28 mouse cellular contexts compared by ENCODE assay signal in the genomic region with DNA sequence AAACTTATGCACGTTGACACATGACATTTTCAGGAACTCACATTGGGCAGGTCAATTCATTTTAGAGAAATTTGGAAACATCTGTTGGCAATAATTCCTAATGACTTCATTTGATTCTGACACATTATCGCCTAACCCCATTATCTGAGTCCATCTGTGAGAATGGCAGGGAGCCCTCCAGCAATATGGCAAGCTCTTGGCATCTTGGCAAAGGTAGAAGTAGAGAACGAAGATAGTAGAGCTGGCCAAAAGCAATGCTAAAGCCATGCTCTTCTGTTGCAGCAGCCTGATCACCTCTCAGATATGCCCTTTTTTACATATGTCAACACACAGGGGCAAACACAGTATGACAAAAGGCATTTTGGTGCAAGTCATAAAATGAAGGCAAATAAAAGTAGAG.
DNase-seq lines count a peak whose midpoint lies in the region; ATAC-seq and TF ChIP-seq lines count a peak whose summit lies in the region.
"Had no signal": no experiment of that assay in that cellular context is flagged by ENCODE, and none has a peak within 500 bp of the region (broad histone marks: within the 10 kb centered on the region; RNA-seq: fewer than 3 reads in every experiment).

No protein-coding gene starts in this region.

- no peak for TF ChIP-seq CTCF in midbrain, postnatal 0 days (IDR thresholded peaks at IDR 0.05)

- H3K9me3 ChIP-seq in forebrain, embryonic 15.5 days = no peaks in the 10 kb centered on the region
- no peaks in the 10 kb centered on the region for H3K9me3 ChIP-seq in forebrain, embryonic 11.5 days (ENCODE audit: control insufficient read depth, low read length)
- H3K9me3 ChIP-seq in midbrain, postnatal 0 days (ENCODE audit: low read length) = no peaks in the 10 kb centered on the region
- no peaks in the 10 kb centered on the region for H3K9me3 ChIP-seq in midbrain, embryonic 13.5 days
- H3K9me3 ChIP-seq: heart, embryonic 12.5 days; kidney, embryonic 15.5 days; limb, embryonic 13.5 days; lung, embryonic 15.5 days; midbrain, embryonic 10.5 days; neural tube, embryonic 13.5 days had no signal

- no peaks in the 10 kb centered on the region for H3K27me3 ChIP-seq in forebrain, embryonic 15.5 days
- H3K27me3 ChIP-seq in forebrain, embryonic 11.5 days (ENCODE audit: control insufficient read depth, insufficient read depth, low read length) = no peaks in the 10 kb centered on the region
- no peaks in the 10 kb centered on the region for H3K27me3 ChIP-seq in midbrain, postnatal 0 days (ENCODE audit: insufficient read depth, low read length)
- no peaks in the 10 kb centered on the region for H3K27me3 ChIP-seq in midbrain, embryonic 13.5 days
- H3K27me3 ChIP-seq: heart, embryonic 12.5 days; kidney, embryonic 15.5 days; limb, embryonic 13.5 days; lung, embryonic 15.5 days; neural tube, embryonic 13.5 days had no signal

- no peaks in the 10 kb centered on the region for H3K4me1 ChIP-seq in forebrain, embryonic 15.5 days
- H3K4me1 ChIP-seq in forebrain, embryonic 11.5 days (replicated peaks; ENCODE audit: control insufficient read depth, insufficient read depth, low read length) = no peaks in the 10 kb centered on the region
- H3K4me1 ChIP-seq in midbrain, postnatal 0 days (ENCODE audit: insufficient read depth, low read length) = no peaks in the 10 kb centered on the region
- H3K4me1 ChIP-seq in midbrain, embryonic 13.5 days (replicated peaks) = no peaks in the 10 kb centered on the region
- H3K4me1 ChIP-seq: heart, embryonic 12.5 days; kidney, embryonic 15.5 days; limb, embryonic 13.5 days; lung, embryonic 15.5 days; midbrain, embryonic 10.5 days; neural tube, embryonic 13.5 days had no signal

- H3K4me2 ChIP-seq in forebrain, embryonic 15.5 days (replicated peaks) = no peak overlapping the region
- no peak overlapping the region for H3K4me2 ChIP-seq in forebrain, embryonic 11.5 days (ENCODE audit: low read depth, low read length, severe bottlenecking)
- no peak overlapping the region for H3K4me2 ChIP-seq in midbrain, postnatal 0 days (ENCODE audit: low read depth, low read length, poor library complexity, severe bottlenecking)
- H3K4me2 ChIP-seq in midbrain, embryonic 13.5 days (replicated peaks) = no peak overlapping the region
- H3K4me2 ChIP-seq: heart, embryonic 12.5 days; kidney, embryonic 15.5 days; limb, embryonic 13.5 days; liver, embryonic 11.5 days; lung, embryonic 15.5 days; neural tube, embryonic 13.5 days had no signal

- 62% methylated on average over 3 of the region's 3 CpGs for WGBS in forebrain, embryonic 15.5 days
- WGBS in forebrain, embryonic 11.5 days = 88% methylated on average over 3 of the region's 3 CpGs
- 84% methylated on average over 3 of the region's 3 CpGs for WGBS in midbrain, postnatal 0 days
- WGBS in midbrain, embryonic 13.5 days = 86% methylated on average over 3 of the region's 3 CpGs

- ATAC-seq in forebrain, embryonic 15.5 days (replicated peaks) = peak; percentile 67; the same call in 1 of the 2 replicates
- ATAC-seq in forebrain, embryonic 11.5 days (replicated peaks; ENCODE audit: low FRiP score) = no peak
- ATAC-seq in midbrain, postnatal 0 days (ENCODE audit: low FRiP score) = no peak
- no peak for ATAC-seq in midbrain, embryonic 13.5 days
- ATAC-seq in monocyte, adult 5-6 weeks (replicated peaks; ENCODE audit: insufficient number of reproducible peaks, low FRiP score, low TSS enrichment, poor library complexity, severe bottlenecking) = no peak
- ATAC-seq: midbrain, embryonic 16.5 days had no signal

- no peak overlapping the region for H3K27ac ChIP-seq in forebrain, embryonic 15.5 days (replicated peaks)
- H3K27ac ChIP-seq in forebrain, embryonic 11.5 days (ENCODE audit: low read depth, low read length) = no peak overlapping the region
- H3K27ac ChIP-seq in midbrain, postnatal 0 days (ENCODE audit: low read depth, low read length) = no peak overlapping the region
- H3K27ac ChIP-seq in midbrain, embryonic 13.5 days = no peak overlapping the region
- H3K27ac ChIP-seq: kidney, embryonic 15.5 days; limb, embryonic 13.5 days; lung, embryonic 15.5 days; midbrain, embryonic 10.5 days; neural tube, embryonic 13.5 days; stomach, postnatal 0 days had no signal

- no peak overlapping the region for H3K9ac ChIP-seq in forebrain, embryonic 15.5 days (replicated peaks)
- H3K9ac ChIP-seq in forebrain, embryonic 11.5 days (ENCODE audit: low read length) = no peak overlapping the region
- no peak overlapping the region for H3K9ac ChIP-seq in midbrain, postnatal 0 days (replicated peaks; ENCODE audit: low read length, poor library complexity, severe bottlenecking)
- H3K9ac ChIP-seq in midbrain, embryonic 13.5 days (replicated peaks) = no peak overlapping the region
- H3K9ac ChIP-seq: heart, embryonic 12.5 days; kidney, embryonic 15.5 days; limb, embryonic 13.5 days; lung, embryonic 15.5 days; neural tube, embryonic 13.5 days had no signal

- peak; percentile 75 to 86 for DNase-seq in cerebellum, postnatal 14 days
- DNase-seq in cerebellum, adult 9-10 months = no peak
- no peak for DNase-seq in forebrain, embryonic 11.5 days (ENCODE audit: low spot score)
- DNase-seq in midbrain, postnatal 0 days (ENCODE audit: low spot score) = peak; percentile 65
- DNase-seq: adrenal gland, adult 8-10 months; cerebellum, adult 11 months; gastrocnemius, postnatal 25 days; heart, adult 18-20 months; heart, postnatal 4 days; kidney, adult 11 months; kidney, postnatal 25 days; right cerebral cortex, postnatal 4 days; thymus, adult 18-20 months; thymus, postnatal 25 days had no signal

- no peak overlapping the region for H3K4me3 ChIP-seq in forebrain, embryonic 15.5 days
- H3K4me3 ChIP-seq in forebrain, embryonic 11.5 days (ENCODE audit: low read depth, low read length) = no peak overlapping the region
- H3K4me3 ChIP-seq in midbrain, postnatal 0 days (ENCODE audit: low read depth, low read length) = no peak overlapping the region
- H3K4me3 ChIP-seq in midbrain, embryonic 13.5 days (replicated peaks) = no peak overlapping the region
- H3K4me3 ChIP-seq: erythroblast, embryonic 14.5 days; heart, embryonic 12.5 days; kidney, embryonic 15.5 days; limb, embryonic 13.5 days; lung, embryonic 15.5 days; midbrain, embryonic 10.5 days; neural tube, embryonic 13.5 days had no signal

- H3K36me3 ChIP-seq in forebrain, embryonic 15.5 days = no peaks in the 10 kb centered on the region
- no peaks in the 10 kb centered on the region for H3K36me3 ChIP-seq in forebrain, embryonic 11.5 days (ENCODE audit: control insufficient read depth, insufficient read depth, low read length)
- no peaks in the 10 kb centered on the region for H3K36me3 ChIP-seq in midbrain, postnatal 0 days (ENCODE audit: insufficient read depth, low read length)
- H3K36me3 ChIP-seq in midbrain, embryonic 13.5 days = no peaks in the 10 kb centered on the region
- H3K36me3 ChIP-seq: G1E; heart, embryonic 12.5 days; kidney, embryonic 15.5 days; limb, embryonic 13.5 days; lung, embryonic 15.5 days; midbrain, embryonic 10.5 days; neural tube, embryonic 13.5 days had no signal

Comparison
In these comparisons a context has a peak if more than half of its experiments do, and no peak if none do; other contexts are left out.
1. DNase-seq: peak in cerebellum, postnatal 14 days (2 of 2) and midbrain, postnatal 0 days (single experiment); none in cerebellum, adult 9-10 months (single experiment) and forebrain, embryonic 11.5 days (single experiment).